Comparison of ENCODE assay signal across 15 mouse cellular contexts in genomic region chrX:140983206-140983960, GRCm38 (mm10). TPM values are rescaled to one million over a fixed set of nuclear protein-coding genes. Genes with fewer than 3 reads are reported as not detected.
DNase-seq lines count a peak whose midpoint lies in the region; ATAC-seq and TF ChIP-seq lines count a peak whose summit lies in the region.
"Had no signal": no experiment of that assay in that cellular context is flagged by ENCODE, and none has a peak within 500 bp of the region (broad histone marks: within the 10 kb centered on the region; RNA-seq: fewer than 3 reads in every experiment).

No protein-coding gene starts in this region.

- peak; percentile 47 for DNase-seq in gastrocnemius, adult 18-20 months (ENCODE audit: low spot score)
- DNase-seq in gastrocnemius, postnatal 10 days: no peak
- DNase-seq in 3T3-L1 (ENCODE audit: low read depth, low spot score): peak; percentile 51
- peak; percentile 29 for DNase-seq in adrenal gland, postnatal 14 days
- no peak for DNase-seq in kidney, postnatal 0 days (ENCODE audit: low spot score)
- no peak for DNase-seq in limb, embryonic 10.5 days (ENCODE audit: low spot score)
- no peak for DNase-seq in midbrain, postnatal 0 days (ENCODE audit: low spot score)
- DNase-seq in thymus, postnatal 14 days: no peak
- DNase-seq: cerebellum, adult 18-20 months; lung, embryonic 14.5 days; thymus, postnatal 36 days had no signal

- H3K4me2 ChIP-seq in kidney, postnatal 0 days (ENCODE audit: low read length): no peak overlapping the region
- no peak overlapping the region for H3K4me2 ChIP-seq in midbrain, postnatal 0 days (ENCODE audit: low read depth, low read length, poor library complexity, severe bottlenecking)
- H3K4me2 ChIP-seq: embryonic facial prominence, embryonic 15.5 days; lung, embryonic 14.5 days had no signal

- H3K9me3 ChIP-seq in kidney, postnatal 0 days (replicated peaks; ENCODE audit: low read length): no peaks in the 10 kb centered on the region
- no peaks in the 10 kb centered on the region for H3K9me3 ChIP-seq in limb, embryonic 10.5 days (replicated peaks)
- no peaks in the 10 kb centered on the region for H3K9me3 ChIP-seq in midbrain, postnatal 0 days (ENCODE audit: low read length)
- H3K9me3 ChIP-seq: embryonic facial prominence, embryonic 15.5 days had no signal

- no peak for TF ChIP-seq CTCF in kidney, postnatal 0 days (IDR thresholded peaks at IDR 0.05; ENCODE audit: low read depth)
- no peak for TF ChIP-seq CTCF in midbrain, postnatal 0 days (IDR thresholded peaks at IDR 0.05)

- WGBS in kidney, postnatal 0 days: 30% methylated on average over 6 of the region's 6 CpGs
- WGBS in limb, embryonic 10.5 days: 52% methylated on average over 6 of the region's 6 CpGs
- WGBS in midbrain, postnatal 0 days: 63% methylated on average over 6 of the region's 6 CpGs

- 0 out of 2 replicates have a peak, but pooled peaks cover 4% of the 10 kb centered on the region for H3K4me1 ChIP-seq in kidney, postnatal 0 days (replicated peaks; ENCODE audit: insufficient read depth, low read length)
- H3K4me1 ChIP-seq in limb, embryonic 10.5 days: peaks cover 10% of the 10 kb centered on the region
- no peaks in the 10 kb centered on the region for H3K4me1 ChIP-seq in midbrain, postnatal 0 days (ENCODE audit: insufficient read depth, low read length)
- H3K4me1 ChIP-seq: embryonic facial prominence, embryonic 15.5 days had no signal

- H3K4me3 ChIP-seq in kidney, postnatal 0 days (replicated peaks; ENCODE audit: low read depth, low read length): no peak overlapping the region
- no peak overlapping the region for H3K4me3 ChIP-seq in limb, embryonic 10.5 days
- H3K4me3 ChIP-seq in midbrain, postnatal 0 days (ENCODE audit: low read depth, low read length): no peak overlapping the region
- H3K4me3 ChIP-seq: embryonic facial prominence, embryonic 15.5 days; left cerebral cortex, adult 2 months had no signal

- H3K36me3 ChIP-seq in kidney, postnatal 0 days (ENCODE audit: insufficient read depth, low read length): no peaks in the 10 kb centered on the region
- no peaks in the 10 kb centered on the region for H3K36me3 ChIP-seq in limb, embryonic 10.5 days
- no peaks in the 10 kb centered on the region for H3K36me3 ChIP-seq in midbrain, postnatal 0 days (ENCODE audit: insufficient read depth, low read length)
- H3K36me3 ChIP-seq: embryonic facial prominence, embryonic 15.5 days had no signal

- H3K27me3 ChIP-seq in kidney, postnatal 0 days (ENCODE audit: insufficient read depth, low read length): no peaks in the 10 kb centered on the region
- peaks cover 99% of the 10 kb centered on the region for H3K27me3 ChIP-seq in limb, embryonic 10.5 days (ENCODE audit: low read depth, poor library complexity, severe bottlenecking)
- peaks cover 13% of the 10 kb centered on the region; the same call in 1 of the 2 replicates for H3K27me3 ChIP-seq in midbrain, postnatal 0 days (ENCODE audit: insufficient read depth, low read length)

- peak overlapping the region; percentile 42; the same call in 1 of the 2 replicates for H3K27ac ChIP-seq in kidney, postnatal 0 days
- no peak overlapping the region for H3K27ac ChIP-seq in limb, embryonic 10.5 days
- H3K27ac ChIP-seq in midbrain, postnatal 0 days (ENCODE audit: low read depth, low read length): no peak overlapping the region
- H3K27ac ChIP-seq: embryonic facial prominence, embryonic 15.5 days; left cerebral cortex, adult 2 months had no signal

- 0 out of 2 replicates have a peak, but pooled peaks have one; percentile 46 for ATAC-seq in kidney, postnatal 0 days (replicated peaks; ENCODE audit: low FRiP score, low read depth)
- ATAC-seq in midbrain, postnatal 0 days (ENCODE audit: low FRiP score): no peak
- ATAC-seq: activated CD4-positive, CD25-positive, alpha-beta regulatory T cell, adult 4 months; midbrain, embryonic 16.5 days had no signal

- H3K9ac ChIP-seq in kidney, postnatal 0 days (ENCODE audit: low read depth, low read length): no peak overlapping the region
- no peak overlapping the region for H3K9ac ChIP-seq in midbrain, postnatal 0 days (replicated peaks; ENCODE audit: low read length, poor library complexity, severe bottlenecking)
- H3K9ac ChIP-seq: embryonic facial prominence, embryonic 15.5 days; lung, embryonic 14.5 days had no signal

RNA-seq across cellular contexts. Expression of gene Atg4a, which starts 26.7 kb away (rescaled TPM):
- 10 to 100 TPM; 20.7 to 28.3 TPM for total RNA-seq in gastrocnemius, adult 18-20 months (2021)
- total RNA-seq in gastrocnemius, postnatal 10 days (2021): 10 to 100 TPM; 24.6 to 25.9 TPM
- 13.1 and 15.0 TPM in 2 replicates for total RNA-seq in adrenal gland, postnatal 14 days (2021)
- 26.6 and 30.8 TPM in 2 replicates for polyA plus RNA-seq in kidney, postnatal 0 days (2015; fragmentation: Nextera tagmentation; extraction: Ambion mirVana)
- 11.4 and 12.0 TPM in 2 replicates for polyA plus RNA-seq in limb, embryonic 10.5 days (2016; fragmentation: Nextera tagmentation; extraction: Ambion mirVana)
- total RNA-seq in midbrain, postnatal 0 days (2014; rRNA removed): 4.4 and 12.0 TPM in 2 replicates
- polyA plus RNA-seq in midbrain, postnatal 0 days (2015; fragmentation: Nextera tagmentation; extraction: Ambion mirVana): 11.6 and 12.0 TPM in 2 replicates

RNA-seq across cellular contexts. Expression of gene Psmd10, which starts 26.9 kb away (rescaled TPM):
- 10 to 100 TPM in 1 of 2 experiments, 1 to 10 TPM in 1; 9.9 to 10.7 TPM for total RNA-seq in gastrocnemius, adult 18-20 months (2021)
- 10 to 100 TPM; 14.7 to 16.0 TPM for total RNA-seq in gastrocnemius, postnatal 10 days (2021)
- total RNA-seq in adrenal gland, postnatal 14 days (2021): 22.5 and 25.3 TPM in 2 replicates
- polyA plus RNA-seq in kidney, postnatal 0 days (2015; fragmentation: Nextera tagmentation; extraction: Ambion mirVana): 58.1 and 59.1 TPM in 2 replicates
- polyA plus RNA-seq in limb, embryonic 10.5 days (2016; fragmentation: Nextera tagmentation; extraction: Ambion mirVana): 48.4 and 51.5 TPM in 2 replicates
- total RNA-seq in midbrain, postnatal 0 days (2014; rRNA removed): 11.4 and 11.8 TPM in 2 replicates
- 33.2 and 34.4 TPM in 2 replicates for polyA plus RNA-seq in midbrain, postnatal 0 days (2015; fragmentation: Nextera tagmentation; extraction: Ambion mirVana)

Comparison
In these comparisons a context has a peak if more than half of its experiments do, and no peak if none do; other contexts are left out.
1. DNase-seq: peak in gastrocnemius, adult 18-20 months (single experiment), 3T3-L1 (single experiment) and adrenal gland, postnatal 14 days (single experiment); none in gastrocnemius, postnatal 10 days (single experiment), kidney, postnatal 0 days (single experiment), limb, embryonic 10.5 days (single experiment), midbrain, postnatal 0 days (single experiment) and thymus, postnatal 14 days (single experiment).